Mouse (Mus musculus) kidney, adult 2 months (tissue): ENCODE data around the gene Hbp1. TPM values are rescaled to one million over a fixed set of nuclear protein-coding genes. Genes with fewer than 3 reads are reported as not detected.

Source experiments
- DNase-seq: peaks from one replicate; pipeline ENCODE4 v3.0.0; 2021
- H3K27ac ChIP-seq: fragments of 200-500 bp; 2 replicates; pipeline ENCODE4 v1.5.1; 2012; ENCODE audit warnings: low read depth, low read length, control low read depth, inconsistent platforms; ENCODE audit not compliant: insufficient read depth
- H3K27me3 ChIP-seq: fragments of 200-500 bp; replicated peaks from 2 replicates; pipeline ENCODE4 v1.6.1; 2012; ENCODE audit warnings: mild to moderate bottlenecking, moderate library complexity, low read length, inconsistent platforms; ENCODE audit not compliant: control insufficient read depth, insufficient read depth
- H3K36me3 ChIP-seq: fragments of 200-500 bp; 2 replicates; pipeline ENCODE4 v1.6.1; 2012; ENCODE audit warnings: mild to moderate bottlenecking, moderate library complexity, low read length, inconsistent platforms; ENCODE audit not compliant: control insufficient read depth, insufficient read depth
- H3K4me1 ChIP-seq: fragments of 200-500 bp; 2 replicates; pipeline ENCODE4 v1.6.1; 2011; ENCODE audit warnings: low read length; ENCODE audit not compliant: control insufficient read depth, insufficient read depth
- H3K4me3 ChIP-seq: fragments of 200-500 bp; 2 replicates; pipeline ENCODE4 v1.5.1; 2011; ENCODE audit warnings: mild to moderate bottlenecking, low read depth, low read length, control low read depth; ENCODE audit not compliant: insufficient read depth
- CTCF ChIP-seq: fragments of 200-500 bp; conservative IDR thresholded peaks from 2 replicates; pipeline ENCODE4 v1.5.1; 2011; ENCODE audit warnings: low read depth, mild to moderate bottlenecking, control low read depth, low read length, moderate library complexity, mixed read lengths; ENCODE audit not compliant: insufficient read depth, insufficient read length
- POLR2A ChIP-seq: fragments of 200-500 bp; IDR thresholded peaks from one replicate; pipeline ENCODE4 v1.6.1; 2011; ENCODE audit warnings: low read depth, low read length, control low read depth
- WGBS: fragments of 180-500 bp; shearing (Covaris S2); methylation state at CpG from one replicate; pipeline ENCODE4 v1.1.7; 2018; 5-methylcytosine and 5-hydroxymethylcytosine counted together
- polyA plus RNA-seq: library from polyadenylated mRNA; depleted of rRNA; stranded (reverse); fragments of >200 nt; gene quantifications from 2 replicates; pipeline ENCODE4 v1.2.3, GENCODE M21; 2012; rRNA removed

Gene Hbp1
- polyA plus RNA-seq, 1 experiment, result 68.2 TPM

DNA sequence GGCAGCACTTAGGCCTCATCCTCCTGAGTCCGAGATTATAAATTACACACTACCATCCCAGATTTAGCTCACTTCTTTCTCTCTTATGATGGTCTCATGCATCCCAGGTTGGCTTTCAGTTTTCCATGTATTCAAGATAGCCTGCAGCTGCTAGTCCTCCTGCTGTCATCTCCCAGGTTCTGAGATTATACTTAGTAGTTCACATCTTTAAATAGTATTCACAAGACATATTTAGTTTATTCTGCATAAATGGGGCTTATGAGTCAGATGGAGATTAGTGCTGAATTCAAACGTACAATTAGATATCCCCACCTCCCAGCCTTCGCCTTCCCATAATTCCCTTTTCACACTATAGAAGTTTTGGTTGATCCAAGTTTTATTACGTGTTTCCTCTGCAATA lies 73.6 kb downstream of the Hbp1 start:
- TF ChIP-seq POLR2A (no peak), CTCF (no peak)
- WGBS, result 90% methylated on average over 4 of the region's 4 CpGs
- no peak for DNase-seq
- no peaks in the 10 kb centered on the region for H3K27me3 ChIP-seq
- no peak overlapping the region for H3K4me3 ChIP-seq
- H3K27ac ChIP-seq, result no peak overlapping the region
- no peaks in the 10 kb centered on the region for H3K4me1 ChIP-seq
- no peaks in the 10 kb centered on the region for H3K36me3 ChIP-seq

Other genes with a start within 250 kb of the Hbp1 start
- 0.08 TPM in 1 of 2 replicates, not detected in the other for gene Gpr22, start 236.6 kb downstream of the Hbp1 start, polyA plus RNA-seq
- gene Prkar2b, start 110.8 kb upstream of the Hbp1 start, polyA plus RNA-seq, result 9.0 and 12.8 TPM in 2 replicates